Mouse (Mus musculus): ENCODE data around the gene AA792892.
"Not testable (repeated sequence)": the region's sequence is repeated elsewhere in the genome, so short reads cannot be mapped to it uniquely, and the experiment has no call there.

GRCm38 (mm10) chr5:94314135-94314534 is 25.4 kb upstream of the AA792892 start, which contains the start of gene Gm6502:
- TF ChIP-seq CHD2 (IDR thresholded peaks at IDR 0.05; ENCODE audit: low read depth, low read length); ZNF384 (IDR thresholded peaks at IDR 0.05; ENCODE audit: low read depth, low read length); ZC3H11A (IDR thresholded peaks at IDR 0.05; ENCODE audit: borderline replicate concordance, low read depth, low read length); MAFK (IDR thresholded peaks at IDR 0.05; ENCODE audit: insufficient read depth, low read depth, low read length): not testable (repeated sequence)

All from ES-E14 (cell line).